Mouse (Mus musculus): ENCODE measurements around the gene Pnkd.

GRCm38 (mm10) chr1:74338626-74339025, 53.9 kb downstream of the Pnkd start:
- TF ChIP-seq CTCF (conservative IDR thresholded peaks at IDR 0.05; ENCODE audit: low read length) (no peak), POU5F1 (IDR thresholded peaks at IDR 0.05; ENCODE audit: borderline replicate concordance, low read length) (no peak)

Data from E14TG2a.4 (cell line).